Mouse (Mus musculus) CH12.LX (cell line): Measurements from ENCODE around the gene Vamp8. TPM values are rescaled to one million over a fixed set of nuclear protein-coding genes. Genes with fewer than 3 reads are reported as not detected.

Experiments
- DNase-seq: peaks from one replicate; pipeline ENCODE4 v3.0.0-alpha.2; 2013; ENCODE audit errors: extremely low read depth
- H3K27ac ChIP-seq: 2 replicates; pipeline ENCODE4 v1.5.1; 2012; ENCODE audit warnings: low read depth, mild to moderate bottlenecking, control low read depth, moderate library complexity; ENCODE audit not compliant: insufficient read depth
- H3K27me3 ChIP-seq: replicated peaks from 2 replicates; pipeline ENCODE3; 2012; ENCODE audit warnings: inconsistent platforms
- H3K36me3 ChIP-seq, 2 experiments: replicated peaks in 1 of 2; 2 replicates each; pipeline versions ENCODE3 to v1.6.1; 2012; ENCODE audit warnings: inconsistent platforms in 1 of 2, low read length in 1 of 2, mild to moderate bottlenecking in 1 of 2, mixed read lengths in 1 of 2, moderate library complexity in 1 of 2; ENCODE audit not compliant: control insufficient read depth in 1 of 2, insufficient read depth in 1 of 2
- H3K4me1 ChIP-seq, 2 experiments: 2 replicates each; pipeline ENCODE4 v1.6.1; 2012; ENCODE audit warnings: inconsistent platforms in 1 of 2, moderate library complexity in 1 of 2; ENCODE audit not compliant: insufficient read depth in 2 of 2, control insufficient read depth in 1 of 2
- H3K4me2 ChIP-seq: 2 replicates; pipeline ENCODE4 v1.6.1; 2012; ENCODE audit warnings: low read depth, mild to moderate bottlenecking, control low read depth; ENCODE audit not compliant: poor library complexity, insufficient read depth, severe bottlenecking
- H3K4me3 ChIP-seq, 3 experiments: fragments of 150-350 bp in 1 of 3; sonication (generic) in 1 of 3; replicated peaks in 1 of 3; 2 replicates each; pipeline versions ENCODE3 to v1.5.1; 2011 to 2012; ENCODE audit warnings: low read depth in 2 of 3, low read length in 2 of 3, mild to moderate bottlenecking in 2 of 3, moderate library complexity in 2 of 3, control low read depth in 1 of 3, improper control_type of control experiment in 1 of 3, inconsistent platforms in 1 of 3, mixed read lengths in 1 of 3; ENCODE audit not compliant: poor library complexity in 1 of 3
- H3K79me2 ChIP-seq: replicated peaks from 2 replicates; pipeline ENCODE4 v1.6.1; 2012; ENCODE audit warnings: mild to moderate bottlenecking, moderate library complexity; ENCODE audit not compliant: control insufficient read depth, poor library complexity, insufficient read depth, severe bottlenecking; ENCODE audit errors: extremely low read depth
- H3K9ac ChIP-seq: 2 replicates; pipeline ENCODE4 v1.6.1; 2012; ENCODE audit warnings: low read depth, mild to moderate bottlenecking, control low read depth, moderate library complexity; ENCODE audit not compliant: insufficient read depth
- H3K9me3 ChIP-seq: replicated peaks from 2 replicates; pipeline ENCODE3; 2012; ENCODE audit warnings: low read length, inconsistent platforms, mixed read lengths
- CHD2 ChIP-seq: IDR thresholded peaks from 2 replicates; pipeline ENCODE4 v1.6.1; 2011; ENCODE audit warnings: low read length, improper control_type of control experiment
- CTCF ChIP-seq, 2 experiments: IDR thresholded peaks in 1 of 2; conservative IDR thresholded peaks in 1 of 2; 2 replicates each; pipeline ENCODE4 v1.5.1; 2011 to 2012; ENCODE audit warnings: low read depth in 2 of 2, low read length in 2 of 2, improper control_type of control experiment in 1 of 2, inconsistent platforms in 1 of 2, mild to moderate bottlenecking in 1 of 2, moderate library complexity in 1 of 2
- ELF1 ChIP-seq: IDR thresholded peaks from 2 replicates; pipeline ENCODE4 v1.6.1; 2014; ENCODE audit warnings: low read depth, mild to moderate bottlenecking, inconsistent platforms, low read length, improper control_type of control experiment
- ETS1 ChIP-seq: conservative IDR thresholded peaks from 2 replicates; pipeline ENCODE4 v1.6.1; 2012; ENCODE audit warnings: low read depth, mild to moderate bottlenecking, inconsistent platforms, low read length, improper control_type of control experiment, moderate library complexity
- GABPA ChIP-seq: IDR thresholded peaks from 2 replicates; pipeline ENCODE4 v1.6.1; 2012; ENCODE audit warnings: low read depth, low read length, improper control_type of control experiment, inconsistent platforms; ENCODE audit not compliant: insufficient replicate concordance
- JUND ChIP-seq: conservative IDR thresholded peaks from 2 replicates; pipeline ENCODE4 v1.6.1; 2011; ENCODE audit warnings: low read depth, low read length, improper control_type of control experiment
- MAX ChIP-seq: IDR thresholded peaks from 2 replicates; pipeline ENCODE4 v1.6.1; 2011; ENCODE audit warnings: low read length, improper control_type of control experiment
- MAZ ChIP-seq: IDR thresholded peaks from 2 replicates; pipeline ENCODE4 v1.6.1; 2012; ENCODE audit warnings: low read depth, mild to moderate bottlenecking, inconsistent platforms, low read length, improper control_type of control experiment, moderate library complexity
- MEF2A ChIP-seq: IDR thresholded peaks from 2 replicates; pipeline ENCODE4 v1.6.1; 2014; ENCODE audit warnings: low read depth, mild to moderate bottlenecking, inconsistent platforms, low read length, improper control_type of control experiment, borderline replicate concordance
- NELFE ChIP-seq: IDR thresholded peaks from 2 replicates; pipeline ENCODE4 v1.6.1; 2011; ENCODE audit warnings: low read depth, low read length, improper control_type of control experiment
- SIN3A ChIP-seq: IDR thresholded peaks from 2 replicates; pipeline ENCODE4 v1.6.1; 2012; ENCODE audit warnings: low read length, improper control_type of control experiment, inconsistent platforms
- SMC3 ChIP-seq: IDR thresholded peaks from 2 replicates; pipeline ENCODE4 v1.6.1; 2011; ENCODE audit warnings: low read depth, low read length, improper control_type of control experiment
- TBP ChIP-seq: conservative IDR thresholded peaks from 2 replicates; pipeline ENCODE4 v1.6.1; 2011; ENCODE audit warnings: low read depth, low read length, improper control_type of control experiment
- TCF12 ChIP-seq: IDR thresholded peaks from 2 replicates; pipeline ENCODE4 v1.6.1; 2014; ENCODE audit warnings: low read depth, mild to moderate bottlenecking, inconsistent platforms, low read length, improper control_type of control experiment
- USF1 ChIP-seq: IDR thresholded peaks from 2 replicates; pipeline ENCODE4 v1.6.1; 2014; ENCODE audit warnings: low read depth, mild to moderate bottlenecking, inconsistent platforms, low read length, improper control_type of control experiment
- ZMIZ1 ChIP-seq: IDR thresholded peaks from 2 replicates; pipeline ENCODE4 v1.6.1; 2012; ENCODE audit warnings: low read depth, mild to moderate bottlenecking, inconsistent platforms, low read length, improper control_type of control experiment
- ZNF384 ChIP-seq: IDR thresholded peaks from 2 replicates; pipeline ENCODE4 v1.6.1; 2012; ENCODE audit warnings: low read depth, low read length, improper control_type of control experiment, inconsistent platforms
- dilution Hi-C: fragments of 300-500 bp; cut with MboI; formaldehyde crosslinking; loops from 2 replicates; pipeline ENCODE4 v1.14.3; 2020; ENCODE audit warnings: low sequenced_read_pairs; ENCODE audit not compliant: extremely low pct_unique_long_range_greater_than_20kb, extremely low pct_ligation_motif_present
- in situ Hi-C: fragments of 300-500 bp; cut with MboI; formaldehyde crosslinking; loops from 3 replicates; pipeline ENCODE4 v1.14.3; 2019; ENCODE audit warnings: low sequenced_read_pairs, low pct_ligation_motif_present, low pct_unique_long_range_greater_than_20kb, mixed read lengths
- polyA plus RNA-seq: library from polyadenylated mRNA; unstranded; fragments of >175 nt; gene quantifications from 2 replicates; pipeline ENCODE4 v1.2.1, GENCODE M21; 2012; ENCODE audit warnings: low read depth; ENCODE audit not compliant: insufficient read length
- total RNA-seq, 2 experiments: library from RNA; depleted of rRNA; stranded (reverse); fragments of 300-350 nt in 1 of 2; fragments of >200 nt in 1 of 2; gene quantifications; 2 replicates each; pipeline ENCODE4 v1.2.3; 2012 to 2014

Gene Vamp8
- total and polyA plus RNA-seq, 3 experiments, result 98.9 to 130 (median 110) TPM

DNA sequence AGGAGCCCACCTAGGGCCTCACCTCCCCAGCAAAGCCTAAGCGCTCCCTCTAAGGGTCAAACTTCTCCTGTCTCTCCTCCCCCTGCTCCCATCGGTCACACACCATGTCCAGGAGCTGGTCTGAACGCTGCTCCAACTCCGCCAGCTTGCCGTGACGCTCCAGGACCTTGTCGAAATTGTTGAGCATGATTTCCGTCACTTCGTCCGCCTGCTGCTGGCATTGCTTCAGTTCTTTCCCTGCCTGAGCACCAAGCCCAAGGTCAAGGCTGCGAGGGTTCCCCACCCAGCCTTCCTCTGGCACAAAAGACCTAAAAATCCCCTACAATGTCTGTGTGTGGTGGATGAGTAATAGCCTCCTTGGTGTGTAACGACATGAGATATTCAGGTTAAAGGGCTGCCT is 20.4 kb downstream of the Vamp8 start:
- no peak overlapping the region for H3K4me3 ChIP-seq
- TF ChIP-seq TBP (no peak), TCF12 (no peak), ETS1 (no peak), CHD2 (no peak), SIN3A (no peak), MEF2A (no peak), USF1 (no peak), ZMIZ1 (no peak), NELFE (no peak), ZNF384 (no peak), GABPA (no peak), SMC3 (no peak), MAZ (no peak), ELF1 (no peak), JUND (no peak), MAX (no peak)
- H3K79me2 ChIP-seq, result no peaks in the 10 kb centered on the region
- no peaks in the 10 kb centered on the region for H3K36me3 ChIP-seq
- H3K4me1 ChIP-seq, result peaks cover under 1 to 3% of the 10 kb centered on the region in 2 experiments; a peak in 2 of 4 replicates
- H3K9me3 ChIP-seq, result no peaks in the 10 kb centered on the region
- no peak overlapping the region for H3K9ac ChIP-seq
- H3K27me3 ChIP-seq, result peaks cover 3% of the 10 kb centered on the region
- H3K4me2 ChIP-seq, result no peak overlapping the region
- dilution Hi-C loops, result no loop called here
- no peak overlapping the region for H3K27ac ChIP-seq
- DNase-seq, result no peak
- in situ Hi-C loops, result no loop called here

DNA sequence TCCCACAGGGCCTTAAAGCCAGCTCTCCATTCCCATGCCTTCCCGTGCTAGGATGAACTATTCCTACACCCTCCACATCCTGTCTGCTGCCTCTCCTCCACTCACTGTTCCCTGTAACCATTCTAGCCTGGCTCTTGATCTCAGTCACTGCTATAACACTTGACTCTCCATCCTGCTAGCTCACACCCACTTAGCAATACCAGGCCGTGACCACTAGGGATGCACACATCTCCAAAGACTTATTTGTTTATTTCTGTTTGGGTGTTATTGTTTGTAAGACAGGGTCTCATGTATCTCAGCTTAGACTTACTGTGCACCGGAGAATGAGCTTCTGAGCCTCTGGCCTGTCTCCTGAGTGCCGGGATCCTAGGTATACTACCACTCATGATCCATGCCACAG is 20.9 kb downstream of the Vamp8 start:
- TF ChIP-seq SIN3A (no peak), CTCF (conservative IDR thresholded peaks at IDR 0.05 in 1 of 2, IDR thresholded peaks at IDR 0.05 in 1 of 2; ENCODE audit: low read depth in 2 of 2, low read length in 2 of 2) (peak in 1 of 2 experiments; percentile 14; a peak in 3 of 4 replicates)
- Histone ChIP-seq H3K4me3 (no peak overlapping the region), H3K4me1 (no peaks in the 10 kb centered on the region), H3K79me2 (no peaks in the 10 kb centered on the region), H3K4me2 (no peak overlapping the region), H3K9ac (no peak overlapping the region), H3K9me3 (no peaks in the 10 kb centered on the region), H3K27me3 (peaks cover 3% of the 10 kb centered on the region), H3K27ac (no peak overlapping the region), H3K36me3 (no peaks in the 10 kb centered on the region)
- DNase-seq, result no peak
- in situ Hi-C loops, result no loop called here
- dilution Hi-C loops, result no loop called here
